Mouse (Mus musculus) neural tube, embryonic 10.5 days (tissue): ENCODE measurements around the gene Gm45623.
A peak's percentile ranks its signal among the peaks of the same experiment; 100 is the strongest.

Experiments used
- DNase-seq: peaks from one replicate; pipeline ENCODE4 v3.0.0-alpha.2; 2017; ENCODE audit warnings: low spot score; ENCODE audit errors: extremely low spot score

Gene Gm45623

GRCm38 (mm10) chr13:56753192-56753951 lies at the start of gene Gm45623:
Gm45623 (minus strand) TSS chr13:56753827.
- peak; percentile 56 for DNase-seq

GRCm38 (mm10) chr13:56797459-56797858 lies 43.8 kb upstream of the Gm45623 start:
- no peak for DNase-seq

- DNase-seq = no peak
Measured at GRCm38 (mm10) chr13:56795501-56795900, 41.9 kb upstream of the Gm45623 start.

GRCm38 (mm10) chr13:56794441-56794840 lies 40.8 kb upstream of the Gm45623 start:
- DNase-seq = no peak

DNA sequence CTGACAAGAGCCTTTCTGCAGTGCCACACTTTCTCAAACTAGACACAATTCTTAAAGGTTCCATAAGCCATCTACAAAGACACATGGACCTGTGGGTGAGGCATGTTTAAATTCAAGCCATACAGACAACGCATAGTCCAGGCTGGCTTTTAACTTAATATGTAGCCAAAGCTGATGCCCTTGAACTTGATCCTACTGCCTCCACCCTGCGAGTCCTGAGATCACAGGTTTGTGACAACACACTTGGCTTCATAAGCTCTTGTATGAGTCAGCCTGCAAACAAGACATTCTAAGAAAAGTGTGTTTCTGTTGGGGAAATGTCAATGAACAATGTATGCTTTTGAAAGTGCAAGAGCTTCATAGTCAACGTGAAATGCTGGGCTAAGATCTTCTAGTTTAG lies 39.2 kb upstream of the Gm45623 start:
- no peak for DNase-seq

DNA sequence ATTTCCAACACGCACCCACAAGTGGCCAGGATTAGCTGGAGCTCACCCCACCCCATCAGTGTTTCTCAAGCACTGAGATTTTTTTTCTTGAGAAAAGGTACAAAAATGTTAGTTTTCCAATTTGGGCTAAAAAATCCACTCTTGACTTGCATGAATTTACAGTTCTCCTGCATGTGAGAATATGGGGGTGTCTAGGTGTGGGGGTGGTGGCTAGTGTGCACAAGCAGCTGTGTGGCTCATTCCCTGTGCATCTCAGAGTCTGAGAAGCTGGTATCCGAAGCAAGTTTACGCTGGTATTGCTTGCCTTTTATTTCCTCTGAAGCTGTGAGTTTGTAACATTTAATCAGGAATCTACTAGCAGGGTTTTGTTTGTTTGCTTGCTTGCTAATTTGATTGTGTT lies 37.1 kb upstream of the Gm45623 start:
- DNase-seq = no peak

DNA sequence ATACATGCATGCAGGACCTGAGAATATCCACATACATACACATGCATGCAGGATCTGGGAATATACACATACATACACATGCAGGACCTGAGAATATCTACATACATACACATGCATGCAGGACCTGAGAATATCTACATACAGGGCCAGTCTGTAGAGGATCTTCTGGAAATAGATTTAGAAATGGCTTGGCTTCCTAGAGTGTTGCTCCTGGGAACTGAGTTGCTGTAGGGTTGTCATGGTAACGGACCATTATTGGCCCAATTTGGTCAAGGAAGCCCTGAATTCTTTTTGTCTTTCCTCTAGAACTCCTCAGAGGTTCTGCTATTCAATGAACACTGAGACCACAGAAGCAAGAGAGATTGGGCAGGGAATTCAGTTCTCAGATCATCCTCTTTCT lies 29.0 kb upstream of the Gm45623 start:
- DNase-seq = no peak

DNA sequence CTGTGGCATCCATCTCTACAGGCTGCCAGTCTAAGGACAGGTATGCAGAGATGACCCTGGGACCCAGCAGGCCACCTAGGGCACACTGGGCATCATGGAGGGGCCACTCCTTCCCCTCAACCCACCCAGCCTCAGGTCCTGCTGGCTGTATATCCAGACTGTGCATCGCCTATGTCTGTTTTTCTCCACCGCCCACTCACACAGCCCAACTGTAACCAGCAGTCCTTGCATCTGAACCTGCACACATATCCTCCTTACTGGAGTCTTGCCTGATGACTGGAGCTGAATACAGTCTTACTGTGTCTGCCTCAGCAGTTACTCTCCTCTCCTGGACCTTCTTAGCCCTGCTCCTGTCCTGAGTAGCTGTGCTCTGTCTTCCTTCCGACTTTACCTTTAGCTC lies 28.1 kb upstream of the Gm45623 start:
- no peak for DNase-seq

GRCm38 (mm10) chr13:56780746-56781469 lies 27.3 kb upstream of the Gm45623 start:
- DNase-seq = no peak

DNA sequence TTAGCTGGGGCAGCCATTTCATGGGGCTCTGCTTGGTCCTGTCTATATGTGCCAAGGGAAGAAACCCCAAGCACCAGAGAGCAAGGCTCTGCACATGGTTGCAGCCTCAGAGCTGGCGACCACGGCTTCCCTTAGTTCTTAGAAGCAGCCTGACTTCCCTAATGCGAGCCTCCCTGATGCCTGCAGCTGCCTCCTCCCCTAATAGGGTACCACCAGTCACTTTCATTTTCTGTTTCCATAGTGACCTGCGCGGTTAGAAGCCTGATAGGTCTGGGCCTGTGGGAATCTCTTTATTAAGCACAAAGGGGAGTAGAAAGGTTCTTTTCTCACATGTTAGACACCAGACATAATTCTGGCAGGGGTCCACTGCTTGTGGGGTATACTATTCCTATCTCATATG lies 20.7 kb upstream of the Gm45623 start:
- DNase-seq = no peak

DNA sequence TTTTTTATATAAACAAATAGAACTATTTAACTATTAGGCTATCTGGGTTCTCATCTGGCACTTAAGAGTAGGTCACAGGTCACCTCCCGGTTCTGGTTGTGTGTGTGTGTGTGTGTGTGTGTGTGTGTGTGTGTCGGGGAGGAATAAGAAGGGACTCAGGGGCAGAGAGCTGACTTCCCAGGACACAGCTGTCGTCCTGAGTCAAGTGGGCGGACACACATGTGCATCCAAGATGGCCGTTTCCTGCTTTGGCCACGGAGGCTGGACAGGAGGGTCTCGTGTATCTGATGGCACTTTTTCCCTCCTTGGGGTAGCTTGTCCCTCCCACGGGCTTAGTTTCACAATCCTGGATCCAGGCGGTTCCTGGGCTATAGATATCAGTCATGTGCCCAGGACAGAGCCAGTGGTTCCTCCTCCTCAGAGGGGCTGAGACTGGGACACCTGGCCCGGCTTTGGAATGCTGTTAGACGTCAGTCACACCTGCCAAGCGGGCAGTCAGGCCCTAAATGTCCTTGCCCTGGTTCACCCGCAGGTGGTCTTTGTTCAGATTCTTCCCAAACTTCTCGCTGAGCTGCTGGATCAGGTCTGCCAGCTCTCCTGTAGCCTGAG lies 19.7 kb upstream of the Gm45623 start:
- DNase-seq = no peak

- DNase-seq = no peak
Measured at GRCm38 (mm10) chr13:56772592-56772991, 19.0 kb upstream of the Gm45623 start.

DNA sequence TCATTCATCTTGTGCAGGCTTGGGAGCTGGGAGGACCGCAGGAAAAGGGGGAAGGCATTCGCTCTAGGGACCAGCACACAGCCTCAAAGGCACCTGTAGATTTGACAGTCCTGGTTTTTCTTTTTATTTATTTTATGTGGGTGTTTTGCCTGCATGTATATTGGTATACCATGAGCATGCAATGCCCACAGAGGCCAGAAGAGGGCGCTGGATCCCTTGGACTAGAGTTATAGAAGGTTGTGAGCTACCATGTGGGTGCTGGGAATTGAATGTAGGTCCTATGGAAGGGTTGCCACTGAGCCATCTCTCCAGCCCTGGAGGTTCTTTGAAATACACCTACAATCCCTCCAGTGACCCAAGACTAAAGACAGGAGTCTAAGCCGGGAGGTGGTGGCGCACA lies 17.2 kb upstream of the Gm45623 start:
- no peak for DNase-seq

GRCm38 (mm10) chr13:56770136-56770578 lies 16.5 kb upstream of the Gm45623 start:
- DNase-seq = no peak

DNA sequence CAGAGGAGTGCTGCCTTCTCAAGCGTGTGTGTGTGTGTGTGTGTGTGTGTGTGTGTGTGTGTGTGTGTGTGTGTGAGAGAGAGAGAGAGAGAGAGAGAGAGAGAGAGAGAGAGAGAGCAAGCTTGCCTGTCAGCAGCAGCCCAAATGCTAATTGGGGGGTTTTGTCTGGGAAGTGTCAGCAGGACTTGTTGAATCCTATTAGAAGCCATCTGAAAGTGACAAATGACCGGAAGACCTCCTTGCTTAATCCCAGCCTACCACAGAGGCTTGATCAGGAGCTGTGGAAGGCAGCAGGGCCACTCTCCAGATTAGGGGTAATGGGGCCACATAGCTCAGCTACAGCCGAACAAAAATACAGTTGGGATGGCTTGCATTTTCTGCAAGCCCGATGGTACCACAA lies 15.8 kb upstream of the Gm45623 start:
- no peak for DNase-seq

DNA sequence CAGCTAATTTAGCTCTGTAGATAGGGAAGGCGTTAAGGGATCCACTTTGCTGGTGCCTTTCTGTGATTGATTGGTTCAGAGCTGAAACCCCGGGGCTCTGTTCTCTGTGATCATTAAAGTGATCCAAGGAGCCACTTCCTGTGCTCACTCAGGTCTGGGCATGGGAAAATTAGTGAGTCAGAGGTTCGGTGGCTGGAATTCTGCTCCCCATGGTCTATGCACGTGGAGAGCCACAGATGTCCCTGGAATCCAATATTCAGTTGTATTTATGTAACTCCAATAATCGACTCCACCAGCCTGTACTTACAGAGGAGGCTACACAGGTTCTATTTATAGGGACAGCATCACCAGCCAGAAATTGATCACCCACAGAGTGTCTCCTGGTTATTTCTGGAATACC lies 12.6 kb upstream of the Gm45623 start:
- DNase-seq = no peak

DNA sequence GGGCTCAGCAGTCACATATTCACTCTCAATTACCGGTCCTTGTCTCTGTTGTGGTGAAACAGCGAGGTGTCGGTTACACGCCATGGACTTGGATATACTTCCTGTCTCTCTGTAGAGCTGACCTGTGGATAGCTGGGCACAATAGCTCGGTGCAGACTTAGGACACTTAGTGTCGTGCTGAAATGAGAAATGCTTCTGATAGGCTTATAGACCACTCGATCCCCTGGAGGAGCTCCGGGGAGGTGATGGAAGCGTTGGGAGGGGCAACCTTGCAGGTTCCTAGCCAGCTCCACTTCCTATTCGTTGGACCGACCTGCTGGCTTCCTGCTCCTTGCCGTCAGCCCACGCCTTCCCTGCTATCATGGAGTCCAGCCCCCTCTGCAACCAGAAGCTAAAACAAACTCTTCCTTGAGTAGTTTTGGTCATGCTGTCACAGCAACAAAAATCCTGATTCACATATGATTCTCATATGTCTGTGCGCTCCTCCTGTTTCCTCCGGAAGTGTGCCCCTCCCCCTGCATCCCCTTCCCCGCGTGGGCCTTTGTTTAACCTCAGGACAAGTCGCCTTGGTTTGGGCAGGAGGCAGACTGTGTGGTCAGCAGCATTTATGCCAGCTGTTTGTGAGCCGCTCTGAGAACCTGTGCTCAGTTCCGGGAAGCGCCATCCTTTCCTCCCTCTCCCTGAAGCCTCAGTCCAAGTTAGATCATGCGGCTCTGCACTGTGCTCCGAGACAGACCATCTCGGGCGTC lies 11.8 kb upstream of the Gm45623 start:
- DNase-seq = no peak

- DNase-seq = no peak
Measured at GRCm38 (mm10) chr13:56762446-56763229, 9.0 kb upstream of the Gm45623 start.

DNA sequence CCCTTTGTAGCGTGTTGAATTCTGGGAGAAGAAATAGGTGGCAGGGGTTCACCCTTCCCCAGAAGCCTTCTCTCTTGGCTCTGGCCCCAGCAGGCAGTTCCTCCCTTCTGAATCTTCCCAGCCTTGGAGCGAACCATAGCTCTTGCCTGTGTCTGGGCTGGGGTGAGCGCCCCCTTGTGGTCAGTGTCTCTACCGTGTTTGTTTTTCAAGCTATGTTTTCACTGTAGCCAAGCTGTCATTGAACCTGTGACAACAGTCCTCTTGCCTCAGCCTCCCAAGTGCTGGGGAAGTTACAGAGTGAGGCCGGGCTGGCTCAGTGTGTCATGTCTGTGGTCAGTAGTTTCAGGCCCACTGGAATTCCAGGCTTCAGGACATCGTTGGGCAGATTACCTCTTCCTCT lies 4.9 kb upstream of the Gm45623 start:
- peak; percentile 87 for DNase-seq

DNA sequence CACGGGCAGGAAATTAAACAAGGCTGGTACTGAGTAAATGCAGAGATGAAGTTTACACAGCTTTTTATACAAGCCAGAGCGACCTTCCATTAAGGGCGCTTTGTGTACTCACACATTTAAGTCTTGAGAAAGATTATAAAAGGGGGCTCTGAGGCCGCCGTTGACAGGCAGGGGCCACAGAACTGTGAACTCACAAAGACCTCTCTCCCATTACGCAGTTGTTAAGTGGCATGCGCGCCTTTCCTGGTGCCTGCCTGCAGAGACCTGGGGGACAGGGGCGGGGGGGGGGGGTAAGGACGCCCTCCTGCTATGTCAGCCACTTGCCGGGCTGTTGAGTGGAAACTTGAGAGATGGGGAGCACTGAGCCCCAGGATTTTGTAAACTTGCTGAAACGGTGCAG lies 3.6 kb upstream of the Gm45623 start:
- no peak for DNase-seq

DNA sequence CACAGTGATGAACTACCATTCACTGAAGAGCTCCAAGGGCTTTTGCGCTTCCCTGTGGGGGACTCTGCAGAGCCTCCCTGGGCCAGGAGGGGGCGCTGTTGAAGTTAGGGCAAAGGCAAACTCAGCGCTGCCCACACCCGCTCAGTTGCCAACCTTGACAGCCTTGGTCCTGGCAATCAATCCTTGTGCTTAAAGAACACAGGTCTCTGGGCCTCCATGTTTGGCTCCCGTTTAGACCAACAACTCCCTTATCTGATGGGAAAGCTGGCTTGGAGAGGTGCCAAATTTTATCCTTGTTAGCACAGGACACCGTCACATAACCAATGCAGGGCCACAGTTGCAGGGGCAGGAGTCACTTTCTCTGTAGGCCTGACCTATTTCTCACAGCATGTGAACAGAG lies 2.2 kb upstream of the Gm45623 start:
- DNase-seq = no peak
